Mouse (Mus musculus) adrenal gland (tissue): ENCODE results near the gene Hspg2.
"Not testable (repeated sequence)": the region's sequence is repeated elsewhere in the genome, so short reads cannot be mapped to it uniquely, and the experiment has no call there.

Experiments
- intact Hi-C: fragments of 180-260 bp; cut with DNase I; formaldehyde crosslinking; loops from one replicate; pipeline ENCODE4 v1.15.1; 2025
- long read RNA-seq, 2 experiments: library from polyadenylated mRNA; unstranded; transcript quantifications; one replicate each; pipeline ENCODE4 v2.0.0; 2020; ENCODE audit warnings: borderline replicate concordance in 1 of 2; ENCODE audit not compliant: insufficient replicate concordance in 1 of 2

Gene Hspg2
- long read RNA-seq, experiment 1, partial matches to known transcripts, result 1 of 5 reads
- long read RNA-seq, experiment 1, other reads (novel, unspliced or antisense), result 4 of 5 reads
- long read RNA-seq, experiment 2, partial matches to known transcripts, result 5 of 12 reads
- long read RNA-seq, experiment 2, other reads (novel, unspliced or antisense), result 7 of 12 reads

GRCm38 (mm10) chr4:137468260-137469080, at the start of gene Hspg2:
Gene Hspg2, plus strand, starts transcription at chr4:137468769.
- intact Hi-C loops, result loop anchor here (5.0 kb wide), 1 partner anchor 39 kb away; no protein-coding TSS in a partner anchor

- intact Hi-C loops, result no loop called here
These were observed 38.1 kb upstream of the Hspg2 start, which contains the start of gene Cela3b for GRCm38 (mm10) chr4:137430502-137430901. Gene Cela3b, minus strand, starts transcription at chr4:137430540.

GRCm38 (mm10) chr4:137432700-137433550, 35.6 kb upstream of the Hspg2 start:
- intact Hi-C loops, result not testable (repeated sequence)

- intact Hi-C loops, result no loop called here
These were observed 31.4 kb upstream of the Hspg2 start for GRCm38 (mm10) chr4:137436979-137437669.

- intact Hi-C loops, result no loop called here
These were observed 29.7 kb upstream of the Hspg2 start for GRCm38 (mm10) chr4:137438842-137439241.

GRCm38 (mm10) chr4:137441332-137441731, 27.2 kb upstream of the Hspg2 start:
- intact Hi-C loops, result loop anchor here (5.0 kb wide), 2 partner anchors 86 to 106 kb away; no protein-coding TSS in a partner anchor

GRCm38 (mm10) chr4:137443625-137444024, 24.9 kb upstream of the Hspg2 start:
- intact Hi-C loops, result loop anchor here (5.0 kb wide), 2 partner anchors 84 to 104 kb away; no protein-coding TSS in a partner anchor

- intact Hi-C loops, result no loop called here
These were observed 22.7 kb upstream of the Hspg2 start for GRCm38 (mm10) chr4:137445881-137446280.

GRCm38 (mm10) chr4:137447363-137448196, 21.0 kb upstream of the Hspg2 start:
- intact Hi-C loops, result no loop called here

- intact Hi-C loops, result no loop called here
These were observed 20.4 kb upstream of the Hspg2 start for GRCm38 (mm10) chr4:137448197-137448596.

- intact Hi-C loops, result no loop called here
These were observed 19.9 kb upstream of the Hspg2 start for GRCm38 (mm10) chr4:137448641-137449040.

GRCm38 (mm10) chr4:137449132-137449531, 19.4 kb upstream of the Hspg2 start:
- intact Hi-C loops, result no loop called here

- intact Hi-C loops, result no loop called here
These were observed 18.9 kb upstream of the Hspg2 start for GRCm38 (mm10) chr4:137449715-137450114.

GRCm38 (mm10) chr4:137452190-137452589, 16.4 kb upstream of the Hspg2 start:
- intact Hi-C loops, result no loop called here

GRCm38 (mm10) chr4:137453234-137453767, 15.3 kb upstream of the Hspg2 start, which contains the start of gene 1700013G24Rik:
Gene 1700013G24Rik, plus strand, starts transcription at chr4:137453284.
- intact Hi-C loops, result no loop called here

- intact Hi-C loops, result no loop called here
These were observed 14.0 kb upstream of the Hspg2 start for GRCm38 (mm10) chr4:137454582-137454981.

GRCm38 (mm10) chr4:137456581-137456980, 12.0 kb upstream of the Hspg2 start:
- intact Hi-C loops, result no loop called here

- intact Hi-C loops, result no loop called here
These were observed 11.3 kb upstream of the Hspg2 start for GRCm38 (mm10) chr4:137457292-137457691.

GRCm38 (mm10) chr4:137458310-137458709, 10.3 kb upstream of the Hspg2 start:
- intact Hi-C loops, result no loop called here

- intact Hi-C loops, result no loop called here
These were observed 9.7 kb upstream of the Hspg2 start for GRCm38 (mm10) chr4:137458861-137459260.
